In genomic region chr8:123978166-123978838, GRCm38 (mm10) we compare ENCODE assay signal across 8 mouse cellular contexts. TPM values are rescaled to one million over a fixed set of nuclear protein-coding genes. Genes with fewer than 3 reads are reported as not detected.
DNase-seq lines count a peak whose midpoint lies in the region; ATAC-seq and TF ChIP-seq lines count a peak whose summit lies in the region.

No protein-coding gene starts in this region.

- H3K36me3 ChIP-seq in lung, embryonic 14.5 days (ENCODE audit: insufficient read depth) = no peaks in the 10 kb centered on the region
- no peaks in the 10 kb centered on the region for H3K36me3 ChIP-seq in heart, embryonic 11.5 days (ENCODE audit: control insufficient read depth, insufficient read depth, low read length)
- H3K36me3 ChIP-seq in liver, postnatal 0 days (replicated peaks; ENCODE audit: insufficient read depth, low read length) = peaks cover 41% of the 10 kb centered on the region

- no peak for TF ChIP-seq CTCF in lung, embryonic 14.5 days (IDR thresholded peaks at IDR 0.05; ENCODE audit: low read depth)
- no peak for TF ChIP-seq CTCF in liver, postnatal 0 days (IDR thresholded peaks at IDR 0.05; ENCODE audit: low read depth)

- WGBS in lung, embryonic 14.5 days = 34% methylated on average over 14 of the region's 14 CpGs
- 30% methylated on average over 14 of the region's 14 CpGs for WGBS in heart, embryonic 11.5 days (ENCODE audit: insufficient replicate concordance)
- WGBS in liver, postnatal 0 days (ENCODE audit: insufficient replicate concordance) = 46% methylated on average over 14 of the region's 14 CpGs

- ATAC-seq in lung, embryonic 14.5 days (ENCODE audit: insufficient read depth) = peak; percentile 41; the same call in 1 of the 2 replicates
- ATAC-seq in heart, embryonic 11.5 days (replicated peaks; ENCODE audit: insufficient number of reproducible peaks, low FRiP score, low TSS enrichment) = no peak
- no peak for ATAC-seq in liver, postnatal 0 days

- H3K4me1 ChIP-seq in lung, embryonic 14.5 days (ENCODE audit: insufficient read depth) = peaks cover 5% of the 10 kb centered on the region
- peaks cover 32% of the 10 kb centered on the region for H3K4me1 ChIP-seq in heart, embryonic 11.5 days (ENCODE audit: control insufficient read depth, insufficient read depth, low read length)
- peaks cover 40% of the 10 kb centered on the region for H3K4me1 ChIP-seq in liver, postnatal 0 days (ENCODE audit: insufficient read depth)

- TF ChIP-seq EP300 in liver, postnatal 0 days (IDR thresholded peaks at IDR 0.05; ENCODE audit: low read depth) = 0 out of 2 replicates have a peak, but pooled peaks have one; percentile 7

- no peaks in the 10 kb centered on the region for H3K9me3 ChIP-seq in lung, embryonic 14.5 days (ENCODE audit: low read depth, low read length)
- no peaks in the 10 kb centered on the region for H3K9me3 ChIP-seq in heart, embryonic 11.5 days (replicated peaks; ENCODE audit: control insufficient read depth, low read length)
- H3K9me3 ChIP-seq in liver, postnatal 0 days (ENCODE audit: low read length) = no peaks in the 10 kb centered on the region

- H3K27me3 ChIP-seq in lung, embryonic 14.5 days (ENCODE audit: insufficient read depth, low read length) = no peaks in the 10 kb centered on the region
- no peaks in the 10 kb centered on the region for H3K27me3 ChIP-seq in heart, embryonic 11.5 days (ENCODE audit: control insufficient read depth, insufficient read depth, low read length)
- no peaks in the 10 kb centered on the region for H3K27me3 ChIP-seq in liver, postnatal 0 days (ENCODE audit: insufficient read depth, low read length)

- peak overlapping the region; percentile 86 for H3K27ac ChIP-seq in lung, embryonic 14.5 days (ENCODE audit: low read depth)
- peak overlapping the region; percentile 86 for H3K27ac ChIP-seq in heart, embryonic 11.5 days (ENCODE audit: low read depth, low read length)
- H3K27ac ChIP-seq in liver, postnatal 0 days (ENCODE audit: low read depth) = peak overlapping the region; percentile 81

- peak overlapping the region; percentile 13; the same call in 1 of the 2 replicates for H3K4me3 ChIP-seq in lung, embryonic 14.5 days (ENCODE audit: low read depth, low read length)
- H3K4me3 ChIP-seq in heart, embryonic 11.5 days (ENCODE audit: low read depth, low read length) = peak overlapping the region; percentile 29
- H3K4me3 ChIP-seq in liver, postnatal 0 days (ENCODE audit: low read depth, low read length) = peak overlapping the region; percentile 97

- peak; percentile 26 for DNase-seq in adrenal gland, adult 2 months
- no peak for DNase-seq in adrenal gland, adult 18-20 months (ENCODE audit: low spot score in 2 of 2)
- DNase-seq in lung, embryonic 14.5 days = peak; percentile 92
- DNase-seq in lung, adult 18-20 months = no peak
- DNase-seq in liver, postnatal 0 days = no peak
- DNase-seq in retina, embryonic 14.5 days (ENCODE audit: low spot score) = no peak
- DNase-seq in c-Kit-positive CD71-positive TER-119-positive erythroid progenitor cells, embryonic 14.5 days (ENCODE audit: low spot score) = no peak

- H3K9ac ChIP-seq in lung, embryonic 14.5 days = peak overlapping the region; percentile 27
- H3K9ac ChIP-seq in heart, embryonic 11.5 days (ENCODE audit: low read depth, low read length) = peak overlapping the region; percentile 64
- H3K9ac ChIP-seq in liver, postnatal 0 days (replicated peaks) = peak overlapping the region; percentile 28

- peak overlapping the region; percentile 45 for H3K4me2 ChIP-seq in lung, embryonic 14.5 days
- peak overlapping the region; percentile 58 for H3K4me2 ChIP-seq in heart, embryonic 11.5 days
- peak overlapping the region; percentile 75 for H3K4me2 ChIP-seq in liver, postnatal 0 days (ENCODE audit: low read depth, low read length)

RNA-seq across cellular contexts. Expression of gene Abcb10, which starts 4.6 kb away (rescaled TPM):
- total RNA-seq in adrenal gland, adult 2 months (2021) = 10 to 100 TPM in 1 of 2 experiments, 1 to 10 TPM in 1; 9.3 to 15.7 TPM
- polyA plus RNA-seq in adrenal gland, adult 2 months (2012; rRNA removed) = 14.7 and 16.7 TPM in 2 replicates
- total RNA-seq in adrenal gland, adult 18-20 months (2021) = 10 to 100 TPM; 12.8 to 16.8 TPM
- 17.8 and 18.9 TPM in 2 replicates for polyA plus RNA-seq in lung, embryonic 14.5 days (2014; fragmentation: Nextera tagmentation; extraction: Ambion mirVana)
- polyA plus RNA-seq in heart, embryonic 11.5 days (2014; fragmentation: Nextera tagmentation; extraction: Ambion mirVana) = 36.2 and 38.4 TPM in 2 replicates
- 46.2 and 53.3 TPM in 2 replicates for polyA plus RNA-seq in liver, postnatal 0 days (2015; fragmentation: Nextera tagmentation; extraction: Ambion mirVana)

RNA-seq across cellular contexts. Expression of gene Nup133, which starts 29.2 kb away (rescaled TPM):
- total RNA-seq in adrenal gland, adult 2 months (2021) = 10 to 100 TPM; 15.5 to 21.0 TPM
- 6.2 and 9.5 TPM in 2 replicates for polyA plus RNA-seq in adrenal gland, adult 2 months (2012; rRNA removed)
- total RNA-seq in adrenal gland, adult 18-20 months (2021) = 10 to 100 TPM; 13.9 to 17.1 TPM
- polyA plus RNA-seq in lung, embryonic 14.5 days (2014; fragmentation: Nextera tagmentation; extraction: Ambion mirVana) = 47.8 and 54.4 TPM in 2 replicates
- polyA plus RNA-seq in heart, embryonic 11.5 days (2014; fragmentation: Nextera tagmentation; extraction: Ambion mirVana) = 31.5 and 32.5 TPM in 2 replicates
- polyA plus RNA-seq in liver, postnatal 0 days (2015; fragmentation: Nextera tagmentation; extraction: Ambion mirVana) = 7.2 and 9.1 TPM in 2 replicates

RNA-seq across cellular contexts. Expression of gene Taf5l, which starts 42.9 kb away (rescaled TPM):
- 10 to 100 TPM; 21.3 to 24.1 TPM for total RNA-seq in adrenal gland, adult 2 months (2021)
- 18.7 and 22.7 TPM in 2 replicates for polyA plus RNA-seq in adrenal gland, adult 2 months (2012; rRNA removed)
- total RNA-seq in adrenal gland, adult 18-20 months (2021) = 10 to 100 TPM; 22.3 to 22.7 TPM
- polyA plus RNA-seq in lung, embryonic 14.5 days (2014; fragmentation: Nextera tagmentation; extraction: Ambion mirVana) = 47.5 and 51.6 TPM in 2 replicates
- 31.2 and 32.0 TPM in 2 replicates for polyA plus RNA-seq in heart, embryonic 11.5 days (2014; fragmentation: Nextera tagmentation; extraction: Ambion mirVana)
- 15.0 and 15.1 TPM in 2 replicates for polyA plus RNA-seq in liver, postnatal 0 days (2015; fragmentation: Nextera tagmentation; extraction: Ambion mirVana)

RNA-seq across cellular contexts. Expression of gene Urb2, which starts 43.0 kb away (rescaled TPM):
- 10 to 100 TPM; 10.6 to 12.7 TPM for total RNA-seq in adrenal gland, adult 2 months (2021)
- 2.2 and 3.4 TPM in 2 replicates for polyA plus RNA-seq in adrenal gland, adult 2 months (2012; rRNA removed)
- 10 to 100 TPM; 12.3 to 14.7 TPM for total RNA-seq in adrenal gland, adult 18-20 months (2021)
- 9.0 and 9.2 TPM in 2 replicates for polyA plus RNA-seq in lung, embryonic 14.5 days (2014; fragmentation: Nextera tagmentation; extraction: Ambion mirVana)
- 6.0 and 6.5 TPM in 2 replicates for polyA plus RNA-seq in heart, embryonic 11.5 days (2014; fragmentation: Nextera tagmentation; extraction: Ambion mirVana)
- polyA plus RNA-seq in liver, postnatal 0 days (2015; fragmentation: Nextera tagmentation; extraction: Ambion mirVana) = 1.2 TPM in 2 replicates

Comparison
In these comparisons a context has a peak if more than half of its experiments do, and no peak if none do; other contexts are left out.
1. DNase-seq: peak in adrenal gland, adult 2 months (single experiment) and lung, embryonic 14.5 days (single experiment); none in adrenal gland, adult 18-20 months (0 of 2), lung, adult 18-20 months (0 of 2), liver, postnatal 0 days (single experiment), retina, embryonic 14.5 days (single experiment) and c-Kit-positive CD71-positive TER-119-positive erythroid progenitor cells, embryonic 14.5 days (single experiment).
2. H3K4me3 ChIP-seq: peak in every context shown above with its lines; median percentile 97 in liver, postnatal 0 days; 29 in heart, embryonic 11.5 days; 13 in lung, embryonic 14.5 days.
3. Peak in every context shown above with its lines, with median percentiles within 50 percentile points of each other: H3K27ac ChIP-seq, H3K4me2 ChIP-seq and H3K9ac ChIP-seq.